Mouse (Mus musculus) intestine, embryonic 16.5 days (tissue): Measurements from ENCODE around the gene Itgb4. TPM values are rescaled to one million over a fixed set of nuclear protein-coding genes. Genes with fewer than 3 reads are reported as not detected.

Experiments used
- polyA plus RNA-seq: library from polyadenylated mRNA; unstranded; fragments of >200 nt; fragmentation: Nextera tagmentation; extraction: Ambion mirVana; gene quantifications from 2 replicates; pipeline ENCODE4 v1.2.1, GENCODE M21; 2015

Gene Itgb4
- polyA plus RNA-seq, 1 experiment from 2014 or later: 11.9 TPM

Other genes starting within 250 kb of the Itgb4 start
- 19.7 and 21.1 TPM in 2 replicates for gene Tmem94, start 209.3 kb upstream of the Itgb4 start, polyA plus RNA-seq
- gene Caskin2, start 161.1 kb upstream of the Itgb4 start, polyA plus RNA-seq: 11.2 and 11.7 TPM in 2 replicates
- gene Tsen54, start 160.0 kb upstream of the Itgb4 start, polyA plus RNA-seq: 34.2 and 37.7 TPM in 2 replicates
- 102 and 107 TPM in 2 replicates for gene Llgl2, start 150.7 kb upstream of the Itgb4 start, polyA plus RNA-seq
- 168 and 230 TPM in 2 replicates for gene Myo15b, start 116.3 kb upstream of the Itgb4 start, polyA plus RNA-seq
- gene Smim5, start 74.7 kb upstream of the Itgb4 start, polyA plus RNA-seq: 1.6 and 3.1 TPM in 2 replicates
- 33.8 and 38.6 TPM in 2 replicates for gene Smim6, start 62.7 kb upstream of the Itgb4 start, polyA plus RNA-seq
- gene Sap30bp, start 41.4 kb upstream of the Itgb4 start, polyA plus RNA-seq: 27.3 and 29.2 TPM in 2 replicates
- 15.7 and 16.7 TPM in 2 replicates for gene Recql5, start 41.2 kb upstream of the Itgb4 start, polyA plus RNA-seq
- 360 and 389 TPM in 2 replicates for gene Galk1, start 38.0 kb downstream of the Itgb4 start, polyA plus RNA-seq
- gene H3f3b, start 53.3 kb downstream of the Itgb4 start, polyA plus RNA-seq: 1,239 and 1,387 TPM in 2 replicates
- 22.9 and 24.4 TPM in 2 replicates for gene Unk, start 55.6 kb downstream of the Itgb4 start, polyA plus RNA-seq
- 6.4 and 7.5 TPM in 2 replicates for gene Unc13d, start 103.3 kb downstream of the Itgb4 start, polyA plus RNA-seq
- 135 and 160 TPM in 2 replicates for gene Wbp2, start 112.3 kb downstream of the Itgb4 start, polyA plus RNA-seq
- gene Trim47, start 152.5 kb downstream of the Itgb4 start, polyA plus RNA-seq: 13.9 and 14.7 TPM in 2 replicates
- gene Trim65, start 156.4 kb downstream of the Itgb4 start, polyA plus RNA-seq: 7.7 and 9.3 TPM in 2 replicates
- 104 and 110 TPM in 2 replicates for gene Mrpl38, start 164.2 kb downstream of the Itgb4 start, polyA plus RNA-seq
- 15.4 and 16.9 TPM in 2 replicates for gene Fbf1, start 193.5 kb downstream of the Itgb4 start, polyA plus RNA-seq
- gene Ten1, start 224.1 kb downstream of the Itgb4 start, polyA plus RNA-seq: 106 and 115 TPM in 2 replicates
- gene Acox1, start 224.3 kb downstream of the Itgb4 start, polyA plus RNA-seq: 85.5 and 104 TPM in 2 replicates